Mouse (Mus musculus) activated CD4-positive, CD25-positive, alpha-beta regulatory T cell, adult 4 months (primary cell): ENCODE measurements around the gene Gm21983. TPM values are rescaled to one million over a fixed set of nuclear protein-coding genes. Genes with fewer than 3 reads are reported as not detected.

ENCODE experiments used
- ATAC-seq: one replicate; pipeline ENCODE4 v1.8.0; 2017
- polyA plus RNA-seq, 2 experiments: library from polyadenylated mRNA; unstranded; fragments of 100-300 nt; shearing (Covaris generic); gene quantifications; one replicate each; pipeline ENCODE4 v1.2.1; 2017

Gene Gm21983
- polyA plus RNA-seq, 2 experiments from 2014 or later: 0.52 TPM; not detected in 1

DNA sequence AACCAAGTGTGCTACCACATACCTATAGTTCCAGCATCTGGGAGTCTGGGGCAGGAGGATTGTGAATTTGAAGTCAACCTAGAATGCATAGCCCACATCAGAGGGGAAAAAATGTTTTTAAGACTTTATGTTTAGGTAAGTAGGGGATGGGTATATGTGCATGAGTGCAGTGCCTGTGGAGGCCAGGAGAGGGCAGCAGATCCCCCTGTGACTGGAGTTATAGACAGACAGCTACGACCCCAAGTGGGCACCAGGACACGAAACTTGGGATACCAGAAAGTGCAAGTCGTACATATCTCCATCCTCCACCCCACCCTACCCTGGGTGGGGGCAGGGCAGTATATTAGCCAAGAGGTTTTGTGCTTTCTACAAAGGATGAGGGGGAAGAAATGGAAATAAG, 4.1 kb upstream of the Gm21983 start:
- no peak for ATAC-seq

DNA sequence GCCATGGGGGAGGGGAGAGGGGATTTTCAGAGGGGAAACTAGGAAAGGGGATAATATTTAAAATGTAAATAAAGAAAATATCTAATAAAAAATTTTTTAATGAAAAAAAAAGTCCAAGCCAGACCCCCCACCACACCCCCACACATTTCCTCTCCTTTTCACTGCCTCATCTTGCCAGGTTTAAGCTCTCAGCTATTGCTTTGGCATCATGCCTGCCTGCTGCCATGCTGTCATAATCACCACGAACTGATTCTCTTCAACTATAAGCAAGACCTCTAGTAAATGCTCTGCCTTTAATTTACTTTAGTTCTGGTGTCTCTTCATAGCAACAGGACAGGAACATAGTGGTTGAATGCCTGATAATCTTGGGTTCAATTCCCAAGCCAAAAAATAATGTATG, 1.6 kb upstream of the Gm21983 start:
- no peak for ATAC-seq

DNA sequence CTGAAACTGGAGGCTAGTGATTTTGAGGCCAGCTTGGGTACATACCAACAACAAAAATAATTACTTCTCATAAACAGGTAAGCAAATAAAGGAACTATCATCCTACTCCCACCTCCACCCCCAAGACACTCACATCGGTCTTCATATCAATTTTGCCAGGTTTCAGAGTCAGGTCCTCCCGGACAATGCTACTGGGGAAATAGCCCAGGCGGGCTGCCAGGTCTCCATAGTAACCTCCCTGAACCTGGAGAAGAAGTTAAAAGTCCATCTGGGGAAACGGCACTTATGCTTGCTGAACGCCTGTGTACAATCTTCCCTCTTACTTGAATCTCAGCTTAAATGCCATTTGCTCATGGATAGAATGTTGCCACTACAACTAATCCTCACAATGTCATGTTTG, 850 bp downstream of the Gm21983 start:
- ATAC-seq: no peak

DNA sequence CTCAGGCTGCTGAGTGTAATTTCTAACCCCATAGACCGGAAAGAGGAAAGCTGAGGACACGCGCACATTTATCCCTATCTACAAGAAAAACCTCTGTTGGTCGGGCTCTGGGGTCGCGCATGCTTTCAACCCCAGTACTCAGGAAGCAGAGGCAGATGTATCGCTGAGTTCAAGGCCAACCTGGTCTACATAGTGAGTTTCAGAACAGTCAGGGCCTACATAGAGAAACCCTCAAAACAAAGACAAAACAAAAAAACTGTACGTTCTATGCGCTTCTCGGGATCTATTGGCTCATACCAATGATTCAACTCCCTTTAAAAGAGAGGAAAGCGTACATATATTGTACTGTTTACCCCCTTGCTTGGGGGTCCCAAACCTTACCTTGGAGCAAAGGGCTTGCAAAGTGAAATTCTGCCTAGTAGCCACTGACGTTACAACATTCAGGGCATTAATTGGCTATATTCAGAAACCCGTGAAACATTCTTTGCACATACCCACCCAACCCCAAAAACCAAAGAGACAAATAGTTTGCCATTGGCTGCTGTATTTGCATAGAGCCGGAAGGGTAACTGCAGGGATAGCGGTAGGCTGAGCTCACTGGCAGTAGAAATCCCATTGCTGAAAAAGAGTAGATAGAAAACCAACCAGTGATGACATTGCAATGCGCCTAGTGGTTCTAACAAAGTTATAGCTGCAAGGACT, 1.5 kb downstream of the Gm21983 start:
- ATAC-seq: no peak

DNA sequence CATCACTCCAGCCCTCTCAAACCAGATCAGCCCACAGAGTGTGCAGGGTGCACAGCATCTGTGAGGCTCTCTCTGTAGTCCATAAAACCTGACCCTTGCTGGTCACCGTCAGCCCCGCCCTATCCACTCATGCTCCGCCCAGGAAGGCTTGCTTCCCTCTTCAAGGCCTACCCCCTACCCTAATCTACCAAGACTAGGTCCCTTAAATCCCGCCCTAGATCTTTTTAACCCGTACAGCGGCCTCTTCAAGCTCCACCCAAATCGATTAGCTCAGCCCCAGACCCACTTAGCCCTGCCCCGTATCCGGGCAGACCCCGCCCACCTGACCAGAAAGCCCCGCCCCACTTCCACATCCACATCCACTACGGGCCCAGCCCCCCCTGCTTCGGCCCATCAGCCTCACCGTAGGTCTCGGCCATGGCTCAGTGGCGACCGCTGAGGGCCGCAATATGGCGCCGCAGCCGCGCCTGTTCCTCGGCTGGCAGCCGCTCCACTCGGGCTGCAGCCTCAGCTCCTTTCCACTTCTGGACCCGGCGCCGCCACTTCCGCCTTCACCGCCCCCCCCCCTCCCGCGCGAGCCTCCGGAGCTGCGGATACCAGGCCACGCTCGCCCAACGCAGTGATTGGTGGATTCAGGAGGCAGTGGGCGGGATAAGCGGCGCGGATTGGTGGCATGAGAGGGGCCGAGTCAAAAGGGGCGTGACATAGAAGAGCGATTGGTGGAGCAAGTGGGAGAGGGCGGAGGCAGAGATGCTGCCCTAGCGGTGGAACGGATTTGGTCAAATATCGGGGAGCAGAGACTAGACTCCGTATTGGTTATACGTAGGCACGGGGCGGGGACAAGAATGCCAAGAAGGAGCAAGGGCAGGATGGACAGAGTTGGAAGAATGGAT, 2.3 kb downstream of the Gm21983 start, which contains the start of gene Rab4b:
Gene Rab4b (minus strand): TSS at position 573 of the 893 bp plus-strand sequence.
- ATAC-seq: peak; percentile 95

DNA sequence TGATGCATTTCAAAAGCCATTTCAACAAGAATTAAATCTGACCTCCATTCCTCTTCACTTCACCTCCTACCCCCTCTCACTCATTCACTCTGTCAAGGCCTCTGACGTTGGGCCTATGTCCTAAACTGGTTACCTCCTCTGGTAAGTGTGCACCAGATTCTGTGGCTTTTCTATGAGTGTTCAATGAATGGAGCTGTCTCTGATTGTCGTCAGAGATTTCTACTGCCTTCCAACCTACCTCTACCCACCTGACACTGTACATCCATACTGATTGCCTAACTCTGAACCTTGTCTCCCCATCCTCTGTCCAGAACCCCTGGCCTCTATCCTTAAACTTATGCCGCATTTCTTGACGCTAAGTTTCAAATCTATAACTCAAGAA, 3.0 kb downstream of the Gm21983 start:
- ATAC-seq: peak; percentile 2

DNA sequence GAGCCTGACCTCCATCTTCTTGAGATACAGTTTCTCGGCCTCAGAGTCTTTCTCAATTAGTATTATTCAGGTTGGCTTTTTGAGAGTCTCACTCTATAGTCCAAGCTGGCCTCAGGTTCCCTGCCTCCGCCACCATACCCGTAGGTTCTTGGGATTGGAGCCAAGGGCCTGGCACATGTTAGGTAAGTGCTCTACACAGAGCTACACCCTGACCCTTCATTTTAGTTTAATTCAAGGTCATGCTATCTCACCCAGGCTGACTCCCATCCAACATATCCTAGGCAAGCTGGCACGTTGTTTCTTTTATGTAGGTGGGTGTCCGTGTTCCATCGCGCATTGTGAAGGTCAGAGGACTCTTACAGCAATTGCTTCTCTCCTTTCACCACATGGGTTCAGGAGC, 6.0 kb downstream of the Gm21983 start:
- ATAC-seq: no peak

DNA sequence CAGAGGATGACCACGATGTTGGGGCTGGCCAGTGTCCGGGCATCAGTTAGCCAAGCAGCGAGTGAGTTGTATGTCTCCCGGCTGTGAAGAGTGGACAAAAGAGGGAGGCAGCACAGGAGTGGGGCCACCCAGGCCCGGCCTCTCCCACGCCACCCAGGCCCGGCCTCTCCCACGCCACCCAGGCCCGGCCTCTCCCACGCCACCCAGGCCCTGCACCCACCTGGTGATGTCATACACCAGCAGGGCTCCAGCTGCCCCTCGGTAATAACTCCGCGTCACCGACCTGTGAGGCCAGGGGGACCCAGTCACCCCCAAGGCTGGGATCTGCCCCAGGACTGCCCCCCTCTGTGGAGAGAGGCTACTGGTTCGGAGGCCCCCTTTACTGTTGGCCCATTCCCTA, 6.4 kb downstream of the Gm21983 start:
- ATAC-seq: no peak

DNA sequence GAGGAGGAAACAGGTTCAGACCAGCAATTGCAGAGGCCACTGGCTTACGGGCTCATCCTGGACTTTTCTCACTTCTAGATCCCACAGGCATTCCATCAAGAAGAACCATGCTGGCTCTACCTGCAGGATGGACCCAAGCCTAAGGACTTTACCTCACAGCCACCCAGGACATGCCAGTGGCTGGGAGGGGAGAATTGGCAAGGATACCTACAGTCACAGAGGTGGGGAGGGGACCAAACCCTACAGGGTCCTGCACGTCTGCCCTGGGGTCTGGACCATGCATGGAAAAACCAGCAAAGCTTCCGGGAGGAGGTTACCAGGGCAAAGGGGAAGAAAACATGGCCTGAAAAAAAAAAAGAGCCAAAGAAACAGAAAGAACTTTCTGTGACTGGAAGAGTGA, 9.9 kb downstream of the Gm21983 start:
- ATAC-seq: no peak

DNA sequence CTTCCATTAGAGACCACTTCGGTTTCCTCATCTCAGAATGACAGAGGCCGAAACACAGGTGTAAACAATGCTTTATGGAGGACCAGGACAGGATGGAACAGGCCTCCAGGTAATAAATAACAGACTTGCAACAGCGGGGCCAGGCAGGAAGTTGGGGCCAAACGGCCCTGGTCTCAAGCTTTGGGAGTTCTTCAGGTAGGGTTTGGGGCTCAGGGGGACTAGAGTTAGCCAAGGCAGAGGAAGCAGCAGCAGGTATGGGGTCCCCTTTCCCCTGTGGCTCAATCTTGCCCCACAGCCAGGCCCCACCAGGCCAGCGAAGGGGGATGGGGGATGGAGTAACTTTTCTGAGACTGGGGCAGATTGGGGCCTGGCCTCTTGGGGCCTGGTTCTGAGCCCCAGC, 12.5 kb downstream of the Gm21983 start:
- no peak for ATAC-seq

DNA sequence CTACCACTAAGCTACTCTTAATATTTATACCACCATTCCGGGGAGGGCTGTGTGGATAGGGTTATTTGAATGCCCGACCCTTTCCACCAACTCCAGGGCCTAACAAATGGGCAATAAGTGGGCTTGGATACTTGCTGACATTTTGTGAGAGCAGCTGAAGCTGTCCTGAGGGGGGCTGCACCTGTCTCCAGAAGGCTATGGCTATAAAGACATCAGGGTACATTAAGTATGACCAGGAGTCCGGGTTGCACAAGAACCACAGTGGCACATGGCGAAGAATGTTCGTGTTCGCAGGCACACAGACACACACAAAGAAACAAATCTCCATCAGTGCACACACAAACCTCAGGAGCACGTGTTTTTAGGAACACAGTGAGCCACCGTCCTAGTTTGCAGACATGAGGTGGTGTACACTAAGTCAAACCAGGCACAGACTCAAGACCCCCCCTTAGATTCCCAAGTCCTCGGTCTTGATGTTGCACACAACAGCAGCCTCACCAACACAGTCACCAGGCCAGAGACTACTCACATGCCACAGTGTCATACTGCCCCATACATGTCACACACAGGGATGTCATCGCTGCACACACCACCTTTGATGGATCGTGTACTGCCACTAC, 13.3 kb downstream of the Gm21983 start:
- no peak for ATAC-seq

DNA sequence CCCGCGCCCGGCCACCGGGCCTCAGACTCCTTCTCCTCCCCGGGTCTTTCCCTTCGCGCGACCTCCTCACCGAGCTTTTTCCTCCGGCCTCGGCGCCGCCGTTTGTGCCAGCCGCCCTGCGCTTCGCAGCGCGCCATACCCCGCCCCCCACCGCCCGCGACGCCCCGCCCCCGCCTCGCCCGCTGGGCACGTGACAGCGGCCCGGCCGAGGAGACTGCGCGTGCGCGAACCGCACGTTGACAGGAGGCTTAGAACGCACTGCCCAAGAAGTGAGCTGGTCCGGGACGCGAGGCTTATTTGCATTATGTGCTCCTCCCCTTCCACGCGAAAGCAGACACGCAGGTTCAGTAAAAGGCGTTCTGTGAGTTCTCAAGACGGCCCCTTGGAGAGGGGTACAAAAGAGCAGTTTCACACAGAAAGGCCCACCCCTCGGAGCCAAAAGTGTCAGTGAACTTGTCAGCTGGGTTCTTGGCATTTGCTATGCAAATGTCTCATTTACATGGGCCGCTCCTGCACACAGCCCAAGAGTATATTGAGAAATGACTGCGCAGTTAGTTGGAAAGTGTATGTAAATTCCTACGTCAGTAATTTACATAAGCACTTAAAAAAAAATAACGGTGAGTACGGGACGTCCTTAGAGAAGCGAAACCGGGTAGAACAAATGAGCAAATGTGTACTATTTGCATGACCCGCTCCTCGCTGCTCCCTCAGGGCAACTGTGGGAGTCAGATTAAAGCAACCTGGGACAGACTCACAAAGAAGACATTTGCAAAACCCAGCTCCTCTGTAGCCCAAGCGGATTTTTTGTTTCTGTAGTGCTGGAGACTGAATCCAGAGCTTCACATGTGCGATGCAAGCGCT, 14.0 kb downstream of the Gm21983 start, which contains the start of gene Egln2:
Gene Egln2 (minus strand): TSS at position 189 of the 861 bp plus-strand sequence.
- peak; percentile 83 for ATAC-seq

DNA sequence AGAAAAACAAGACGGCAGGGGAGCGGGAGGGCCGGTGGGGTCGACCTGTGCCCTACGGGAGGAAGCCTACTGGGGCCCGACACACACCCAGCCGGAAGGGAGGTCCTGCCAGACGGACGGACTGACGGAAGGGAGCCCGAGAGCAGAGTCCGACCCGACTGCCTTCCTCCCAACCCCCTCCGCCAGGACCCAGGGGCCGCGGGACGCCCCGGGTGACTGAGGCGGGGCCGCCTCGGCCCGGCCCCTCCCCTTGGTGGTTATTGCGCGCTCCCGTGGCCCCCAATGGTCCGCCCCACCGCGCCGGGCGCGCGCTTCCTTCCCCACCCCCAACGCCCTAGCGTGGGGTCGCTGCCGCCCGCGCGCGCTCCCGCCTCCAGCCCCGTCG, 14.7 kb downstream of the Gm21983 start:
- peak; percentile 26 for ATAC-seq

DNA sequence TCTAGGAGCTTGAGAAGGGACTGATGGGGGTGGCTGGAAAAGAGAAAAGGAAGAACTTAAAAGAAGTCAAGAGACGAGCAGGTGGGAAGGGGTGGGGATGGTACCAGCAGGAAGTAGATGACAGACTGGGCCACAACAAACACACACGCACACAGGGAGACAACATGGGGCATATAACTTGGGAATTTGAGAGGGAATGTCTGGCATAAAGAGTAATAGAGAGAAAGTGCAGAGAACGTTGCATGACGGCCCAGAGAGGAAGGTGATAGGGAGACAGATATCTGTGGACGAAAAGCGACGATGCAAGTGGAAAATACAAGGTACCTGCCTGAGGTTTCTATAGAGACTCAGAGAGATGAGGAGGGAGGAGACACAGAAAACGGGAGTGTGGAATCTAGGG, 15.2 kb downstream of the Gm21983 start:
- ATAC-seq: no peak

DNA sequence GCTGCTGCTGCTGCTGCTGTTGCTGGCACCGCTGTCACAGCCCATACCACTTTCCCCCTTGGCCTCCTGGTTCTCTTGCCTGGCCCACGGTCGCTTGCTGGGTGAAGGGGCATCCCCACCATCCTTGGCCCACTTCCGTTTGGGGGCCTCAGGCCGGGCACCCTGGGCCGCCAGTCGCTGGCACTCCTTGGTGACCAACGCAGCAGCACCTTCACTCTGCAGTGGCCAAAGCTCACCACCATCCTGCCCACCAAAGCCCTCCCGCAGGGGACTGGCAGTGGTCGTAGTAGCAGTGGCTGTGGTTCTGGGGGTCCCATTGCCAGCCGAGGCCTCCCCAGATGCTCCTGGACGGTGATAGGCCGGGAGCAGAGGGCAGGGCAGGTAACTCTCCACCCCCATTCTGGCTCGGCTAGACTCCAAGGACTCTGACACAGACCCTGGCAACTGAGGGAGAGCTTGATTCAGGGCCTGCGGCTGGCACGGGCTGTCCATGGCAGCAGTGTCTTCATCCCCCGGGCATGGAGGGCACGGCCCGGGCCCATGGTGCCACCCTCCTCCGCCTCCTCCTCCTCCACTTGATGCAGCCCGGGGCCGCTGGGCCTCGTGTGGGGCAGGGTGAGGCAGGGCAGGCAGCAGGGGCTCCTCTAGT, 15.8 kb downstream of the Gm21983 start:
- ATAC-seq: no peak

DNA sequence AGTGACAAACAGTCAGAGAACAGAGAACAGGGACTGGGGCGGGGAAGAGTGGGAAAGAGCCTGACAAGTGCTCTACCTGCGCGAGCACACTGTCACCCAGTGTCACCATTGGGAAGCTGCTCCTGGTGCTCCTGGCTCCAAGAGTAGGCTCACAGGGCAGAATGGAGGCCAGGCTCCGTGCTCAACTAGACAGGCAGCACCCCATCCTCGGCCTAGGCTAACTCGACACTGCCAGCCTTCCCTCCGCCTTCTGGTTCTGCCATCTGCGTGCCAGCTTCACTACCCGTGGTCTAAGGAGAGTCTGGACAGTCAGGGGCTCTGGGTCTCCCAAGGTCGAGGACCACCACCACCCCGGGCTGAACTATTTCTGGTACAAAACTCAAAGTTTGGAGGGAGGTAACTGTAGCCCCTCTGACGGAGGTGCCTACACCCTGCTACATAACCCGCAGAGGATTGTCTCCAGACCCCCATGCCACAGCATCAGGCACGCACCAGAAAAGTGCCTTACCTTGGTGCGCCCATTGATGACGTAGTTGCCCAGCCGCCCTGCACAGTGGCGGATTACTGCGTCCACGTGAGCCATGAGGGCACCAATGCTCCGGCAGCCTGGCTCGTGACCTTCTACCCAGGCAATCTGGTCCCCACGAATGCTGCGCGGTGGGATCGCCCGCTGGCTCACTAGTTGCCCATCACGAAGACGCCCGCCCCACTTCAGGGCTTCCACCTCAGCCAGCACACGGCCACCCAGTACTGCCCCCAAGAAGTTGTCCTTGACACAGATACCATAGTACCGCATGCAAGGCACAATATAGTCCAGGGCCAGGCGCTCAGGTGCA, 16.6 kb downstream of the Gm21983 start:
- no peak for ATAC-seq

DNA sequence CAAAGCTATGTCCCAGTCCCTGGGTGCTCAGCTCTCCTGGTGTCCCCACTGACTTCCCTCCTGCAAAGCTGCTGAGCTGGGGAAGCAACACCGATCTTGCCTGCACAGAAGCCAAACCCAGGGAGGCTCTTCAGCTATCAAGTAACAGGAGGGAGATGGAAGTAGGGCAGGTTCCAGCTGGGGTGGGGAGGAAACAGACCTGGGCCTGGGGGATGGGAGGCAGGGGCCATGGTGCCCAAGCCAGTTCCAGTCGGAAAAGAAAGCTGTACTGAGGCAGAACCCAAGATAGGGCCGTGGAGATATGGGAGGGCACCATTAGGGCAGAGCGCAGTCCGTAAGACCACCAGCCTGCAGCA, 17.5 kb downstream of the Gm21983 start:
- no peak for ATAC-seq

DNA sequence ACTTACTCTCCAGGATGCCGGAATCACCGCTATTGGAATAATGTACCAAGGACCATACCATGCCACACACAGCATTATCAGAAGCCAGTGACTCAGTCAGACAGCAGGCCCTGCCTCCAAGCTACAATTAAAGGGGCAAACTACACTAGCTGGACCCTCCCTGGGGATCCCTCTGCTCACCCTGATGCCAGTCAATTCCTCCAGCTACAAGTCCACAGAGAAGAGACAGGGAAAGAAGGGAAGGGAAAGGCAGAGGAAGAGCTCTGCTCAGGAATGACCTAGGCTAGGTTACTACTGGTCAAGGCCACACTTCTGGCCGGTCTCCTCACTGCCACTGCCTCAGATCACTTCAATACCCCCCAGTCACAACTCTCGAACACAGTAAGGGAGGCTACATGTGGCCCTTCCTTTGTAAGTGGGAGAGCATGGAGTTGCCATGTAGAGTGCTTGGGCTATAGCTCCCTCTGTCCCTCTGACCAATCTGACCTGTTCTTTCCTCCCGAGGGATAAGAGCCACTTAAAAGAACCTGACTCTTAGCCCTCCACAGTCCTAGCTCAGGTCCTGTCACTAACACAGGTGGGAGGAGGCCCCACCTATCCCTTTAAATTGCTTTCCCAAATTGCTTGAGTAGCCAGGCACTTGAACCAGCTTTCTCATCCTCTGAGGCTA, 18.0 kb downstream of the Gm21983 start:
- ATAC-seq: no peak

DNA sequence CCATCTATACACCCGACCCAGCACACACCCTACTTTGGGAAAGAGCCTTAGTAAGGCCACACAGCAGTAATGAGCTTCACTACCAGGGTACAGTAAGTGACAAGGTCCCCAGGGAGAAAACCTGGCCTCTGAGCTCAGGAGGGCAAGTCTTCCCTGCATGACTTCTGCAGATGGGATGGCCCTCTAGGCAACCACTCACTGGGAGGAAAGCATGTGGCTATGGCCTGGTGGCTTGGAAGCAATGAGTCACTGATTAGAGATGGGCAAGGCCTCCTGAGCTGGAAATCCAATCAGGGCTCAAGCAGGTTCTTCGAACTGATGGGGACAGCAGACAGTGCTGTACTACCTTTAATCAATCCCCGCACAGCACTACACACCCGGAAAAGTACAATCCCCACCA, 19.1 kb downstream of the Gm21983 start:
- ATAC-seq: no peak

DNA sequence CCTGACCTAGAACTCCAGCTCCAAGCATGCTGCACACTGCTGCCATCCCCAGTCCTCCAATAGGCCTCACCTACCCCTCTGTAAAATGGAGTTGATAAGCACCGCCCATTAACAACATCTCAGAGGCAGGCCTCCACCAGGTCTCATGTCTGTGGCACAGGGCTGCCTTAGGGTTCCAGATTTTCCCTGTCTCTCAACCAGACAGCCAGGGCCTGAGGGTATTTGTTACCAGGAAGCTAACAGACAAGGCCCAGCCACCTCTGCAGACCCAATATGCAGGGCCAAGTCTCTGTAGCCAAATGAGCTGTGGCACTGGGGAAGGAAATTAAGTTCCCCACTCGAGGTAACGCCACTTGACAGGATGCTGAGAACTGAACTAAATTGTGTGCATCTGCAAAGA, 20.0 kb downstream of the Gm21983 start:
- ATAC-seq: no peak

DNA sequence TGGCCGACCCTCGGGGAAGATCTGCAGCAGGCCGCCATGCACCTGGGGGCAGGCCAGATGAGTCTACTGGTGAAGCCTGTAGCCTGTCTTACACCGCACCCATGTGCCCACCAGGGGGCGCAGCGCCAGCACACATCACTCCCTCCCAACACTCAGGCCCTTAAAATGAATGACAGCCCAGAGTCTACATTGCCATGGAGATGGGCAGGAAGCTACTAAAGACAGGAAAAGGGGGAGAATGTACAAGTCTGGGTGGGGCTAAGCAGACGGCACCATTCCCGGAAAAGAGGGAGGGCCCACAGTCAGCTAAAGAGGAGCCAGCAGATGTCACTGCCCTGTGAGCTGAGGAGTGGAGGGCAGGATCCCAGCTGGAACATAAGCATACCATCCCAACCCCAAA, 21.0 kb downstream of the Gm21983 start:
- peak; percentile 90 for ATAC-seq
